Mouse (Mus musculus): Measurements from ENCODE around the gene Slc39a7. TPM values are rescaled to one million over a fixed set of nuclear protein-coding genes. Genes with fewer than 3 reads are reported as not detected.

Gene Slc39a7
- polyA plus RNA-seq, 2 experiments = 25.1 to 28.1 TPM

GRCm38 (mm10) chr17:34045941-34046340, 14.5 kb upstream of the Slc39a7 start:
- no peaks in the 10 kb centered on the region for H3K27me3 ChIP-seq (ENCODE audit: control insufficient read depth, insufficient read depth, low read length)
- TF ChIP-seq EP300 (IDR thresholded peaks at IDR 0.05; ENCODE audit: low read depth) (no peak), CTCF (IDR thresholded peaks at IDR 0.05; ENCODE audit: low read depth) (no peak)
- WGBS (ENCODE audit: insufficient replicate concordance) = 65% methylated on average over 14 of the region's 14 CpGs
- H3K4me3 ChIP-seq (ENCODE audit: insufficient read depth in 1 of 2, low read depth in 2 of 2, low read length in 2 of 2) = no peak overlapping the region
- H3K27ac ChIP-seq = no peak overlapping the region
- H3K4me2 ChIP-seq (ENCODE audit: low read depth) = no peak overlapping the region
- no peaks in the 10 kb centered on the region for H3K9me3 ChIP-seq (ENCODE audit: control insufficient read depth, low read length)
- H3K4me1 ChIP-seq (replicated peaks; ENCODE audit: control insufficient read depth in 2 of 2, insufficient read depth in 2 of 2, low read length in 1 of 2) = no peaks in the 10 kb centered on the region
- no peak overlapping the region for H3K9ac ChIP-seq (replicated peaks)
- ATAC-seq (ENCODE audit: insufficient read depth) (no peak), DNase-seq (ENCODE audit: low read depth in 3 of 3, low spot score in 3 of 3) (no peak)
- H3K36me3 ChIP-seq (replicated peaks; ENCODE audit: control insufficient read depth, insufficient read depth, low read depth) = no peaks in the 10 kb centered on the region

- Histone ChIP-seq H3K4me1 (replicated peaks; ENCODE audit: control insufficient read depth in 2 of 2, insufficient read depth in 2 of 2, low read length in 1 of 2) (no peaks in the 10 kb centered on the region; a peak in 1 of 4 replicates), H3K4me3 (ENCODE audit: insufficient read depth in 1 of 2, low read depth in 2 of 2, low read length in 2 of 2) (no peak overlapping the region), H3K9me3 (ENCODE audit: control insufficient read depth, low read length) (no peaks in the 10 kb centered on the region), H3K9ac (replicated peaks) (no peak overlapping the region), H3K27ac (no peak overlapping the region), H3K27me3 (ENCODE audit: control insufficient read depth, insufficient read depth, low read length) (peaks cover 6% of the 10 kb centered on the region), H3K4me2 (ENCODE audit: low read depth) (no peak overlapping the region), H3K36me3 (replicated peaks; ENCODE audit: control insufficient read depth, insufficient read depth, low read depth) (peaks cover 4% of the 10 kb centered on the region)
- no peak for ATAC-seq (ENCODE audit: insufficient read depth)
- no peak for TF ChIP-seq EP300 (IDR thresholded peaks at IDR 0.05; ENCODE audit: low read depth)
- TF ChIP-seq CTCF (IDR thresholded peaks at IDR 0.05; ENCODE audit: low read depth) = no peak
- WGBS (ENCODE audit: insufficient replicate concordance) = 32% methylated on average over 17 of the region's 17 CpGs
- no peak for DNase-seq (ENCODE audit: low read depth in 3 of 3, low spot score in 3 of 3)
Measured at GRCm38 (mm10) chr17:34039562-34040450, 8.3 kb upstream of the Slc39a7 start.

- TF ChIP-seq CTCF (IDR thresholded peaks at IDR 0.05; ENCODE audit: low read depth) (no peak), EP300 (IDR thresholded peaks at IDR 0.05; ENCODE audit: low read depth) (no peak)
- ATAC-seq (ENCODE audit: insufficient read depth) = peak; percentile 24; the same call in 1 of the 2 replicates
- 12% methylated on average over 28 of the region's 28 CpGs for WGBS (ENCODE audit: insufficient replicate concordance)
Measured at GRCm38 (mm10) chr17:34038878-34039561, 7.5 kb upstream of the Slc39a7 start, which contains the start of gene Col11a2. Gene Col11a2 (plus strand): TSS chr17:34039437.

GRCm38 (mm10) chr17:34038440-34038839, 7.0 kb upstream of the Slc39a7 start:
- H3K9ac ChIP-seq (replicated peaks) = no peak overlapping the region
- no peak overlapping the region for H3K27ac ChIP-seq
- H3K4me1 ChIP-seq (replicated peaks; ENCODE audit: control insufficient read depth in 2 of 2, insufficient read depth in 2 of 2, low read length in 1 of 2) = no peaks in the 10 kb centered on the region; a peak in 1 of 4 replicates
- ATAC-seq (ENCODE audit: insufficient read depth) (no peak), DNase-seq (ENCODE audit: low read depth in 3 of 3, low spot score in 3 of 3) (no peak)
- H3K9me3 ChIP-seq (ENCODE audit: control insufficient read depth, low read length) = no peaks in the 10 kb centered on the region
- WGBS (ENCODE audit: insufficient replicate concordance) = 38% methylated on average over 19 of the region's 21 CpGs
- no peak overlapping the region for H3K4me2 ChIP-seq (ENCODE audit: low read depth)
- peaks cover 6% of the 10 kb centered on the region for H3K27me3 ChIP-seq (ENCODE audit: control insufficient read depth, insufficient read depth, low read length)
- TF ChIP-seq CTCF (IDR thresholded peaks at IDR 0.05; ENCODE audit: low read depth) (no peak), EP300 (IDR thresholded peaks at IDR 0.05; ENCODE audit: low read depth) (no peak)
- H3K4me3 ChIP-seq (ENCODE audit: insufficient read depth in 1 of 2, low read depth in 2 of 2, low read length in 2 of 2) = no peak overlapping the region
- peaks cover 4% of the 10 kb centered on the region for H3K36me3 ChIP-seq (replicated peaks; ENCODE audit: control insufficient read depth, insufficient read depth, low read depth)

More at GRCm38 (mm10) chr17:34038878-34039561, 7.5 kb upstream of the Slc39a7 start, which contains the start of gene Col11a2:
- H3K27me3 ChIP-seq (ENCODE audit: control insufficient read depth, insufficient read depth, low read length) = peaks cover 6% of the 10 kb centered on the region
- no peak within 1 kb of the TSS for H3K4me3 ChIP-seq (ENCODE audit: insufficient read depth in 1 of 2, low read depth in 2 of 2, low read length in 2 of 2)
- H3K4me1 ChIP-seq (replicated peaks; ENCODE audit: control insufficient read depth in 2 of 2, insufficient read depth in 2 of 2, low read length in 1 of 2) = no peaks in the 10 kb centered on the region; a peak in 1 of 4 replicates
- DNase-seq (ENCODE audit: low read depth in 3 of 3, low spot score in 3 of 3) = no peak
- no peak within 1 kb of the TSS for H3K9ac ChIP-seq (replicated peaks)
- 0 out of 2 replicates have a peak within 1 kb of the TSS, but pooled peaks have one; percentile 24 for H3K4me2 ChIP-seq (ENCODE audit: low read depth)
- H3K9me3 ChIP-seq (ENCODE audit: control insufficient read depth, low read length) = no peaks in the 10 kb centered on the region
- H3K27ac ChIP-seq = no peak within 1 kb of the TSS
- peaks cover 4% of the 10 kb centered on the region for H3K36me3 ChIP-seq (replicated peaks; ENCODE audit: control insufficient read depth, insufficient read depth, low read depth)

- Histone ChIP-seq H3K4me3 (ENCODE audit: insufficient read depth in 1 of 2, low read depth in 2 of 2, low read length in 2 of 2) (no peak overlapping the region), H3K36me3 (replicated peaks; ENCODE audit: control insufficient read depth, insufficient read depth, low read depth) (peaks cover 4% of the 10 kb centered on the region), H3K4me1 (replicated peaks; ENCODE audit: control insufficient read depth in 2 of 2, insufficient read depth in 2 of 2, low read length in 1 of 2) (peaks cover 0 to 7% of the 10 kb centered on the region in 2 experiments; a peak in 2 of 4 replicates), H3K9ac (replicated peaks) (no peak overlapping the region), H3K27me3 (ENCODE audit: control insufficient read depth, insufficient read depth, low read length) (peaks cover 6% of the 10 kb centered on the region), H3K9me3 (ENCODE audit: control insufficient read depth, low read length) (no peaks in the 10 kb centered on the region), H3K4me2 (ENCODE audit: low read depth) (no peak overlapping the region), H3K27ac (no peak overlapping the region)
- DNase-seq (ENCODE audit: low read depth in 3 of 3, low spot score in 3 of 3) = no peak
- 86% methylated on average over 7 of the region's 7 CpGs for WGBS (ENCODE audit: insufficient replicate concordance)
- TF ChIP-seq CTCF (IDR thresholded peaks at IDR 0.05; ENCODE audit: low read depth) (no peak), EP300 (IDR thresholded peaks at IDR 0.05; ENCODE audit: low read depth) (no peak)
- no peak for ATAC-seq (ENCODE audit: insufficient read depth)
Measured at GRCm38 (mm10) chr17:34037241-34037640, 5.8 kb upstream of the Slc39a7 start.
